Mouse (Mus musculus): ENCODE results near the gene Psmc6. TPM values are rescaled to one million over a fixed set of nuclear protein-coding genes. Genes with fewer than 3 reads are reported as not detected.

The Psmc6 gene
- total RNA-seq, 2 experiments from 2014 or later, result 158 to 186 TPM

DNA sequence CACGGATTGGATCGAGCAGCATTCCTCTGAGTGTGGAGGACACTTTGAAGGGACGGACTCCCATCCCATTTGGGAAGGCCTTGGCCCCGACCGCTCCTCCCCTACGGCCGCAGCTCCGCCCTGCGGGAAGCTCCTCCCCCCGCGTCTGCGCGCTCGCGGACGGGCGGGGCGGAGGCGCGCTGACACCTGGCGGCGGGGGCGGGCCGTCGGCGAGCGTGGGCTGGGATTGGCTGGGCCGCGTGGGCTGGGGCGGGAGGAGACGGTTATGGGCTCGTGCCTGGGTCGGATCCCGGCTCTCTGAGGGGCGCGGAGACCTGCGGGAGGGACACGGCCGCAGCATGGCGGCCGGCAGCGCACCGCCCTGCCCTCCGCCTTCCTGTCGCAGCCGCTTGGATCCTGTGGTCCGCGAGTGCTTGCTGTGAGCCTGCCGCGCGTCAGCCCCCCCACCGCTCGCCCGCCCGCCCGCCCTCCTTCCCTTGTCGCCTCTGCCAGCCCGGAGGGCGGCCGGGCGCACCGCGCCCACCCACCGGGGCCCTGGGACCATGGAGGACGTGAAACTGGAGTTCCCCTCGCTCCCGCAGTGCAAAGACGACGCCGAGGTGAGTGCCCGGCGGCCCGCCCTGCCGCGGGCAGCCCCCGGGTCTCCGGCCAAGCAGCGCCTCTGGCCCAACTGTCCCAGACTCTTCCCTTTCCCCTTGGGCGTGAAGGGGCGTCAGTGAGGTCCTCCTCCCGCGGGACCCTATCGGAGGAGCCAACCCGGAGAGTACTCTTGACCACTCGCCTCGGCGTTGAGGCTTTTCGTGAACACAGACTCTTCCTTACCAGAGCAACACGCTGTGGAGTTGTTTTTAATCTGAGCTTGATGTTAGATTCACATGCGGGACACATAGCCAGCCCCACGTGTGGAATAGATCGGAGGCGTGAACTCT lies 21.6 kb downstream of the Psmc6 start, which contains the start of gene Styx:
TSS of gene Styx (plus strand) at position 163 of the 929 bp plus-strand sequence.
- peak; percentile 98 for ATAC-seq (replicated peaks; ENCODE audit: poor library complexity)

DNA sequence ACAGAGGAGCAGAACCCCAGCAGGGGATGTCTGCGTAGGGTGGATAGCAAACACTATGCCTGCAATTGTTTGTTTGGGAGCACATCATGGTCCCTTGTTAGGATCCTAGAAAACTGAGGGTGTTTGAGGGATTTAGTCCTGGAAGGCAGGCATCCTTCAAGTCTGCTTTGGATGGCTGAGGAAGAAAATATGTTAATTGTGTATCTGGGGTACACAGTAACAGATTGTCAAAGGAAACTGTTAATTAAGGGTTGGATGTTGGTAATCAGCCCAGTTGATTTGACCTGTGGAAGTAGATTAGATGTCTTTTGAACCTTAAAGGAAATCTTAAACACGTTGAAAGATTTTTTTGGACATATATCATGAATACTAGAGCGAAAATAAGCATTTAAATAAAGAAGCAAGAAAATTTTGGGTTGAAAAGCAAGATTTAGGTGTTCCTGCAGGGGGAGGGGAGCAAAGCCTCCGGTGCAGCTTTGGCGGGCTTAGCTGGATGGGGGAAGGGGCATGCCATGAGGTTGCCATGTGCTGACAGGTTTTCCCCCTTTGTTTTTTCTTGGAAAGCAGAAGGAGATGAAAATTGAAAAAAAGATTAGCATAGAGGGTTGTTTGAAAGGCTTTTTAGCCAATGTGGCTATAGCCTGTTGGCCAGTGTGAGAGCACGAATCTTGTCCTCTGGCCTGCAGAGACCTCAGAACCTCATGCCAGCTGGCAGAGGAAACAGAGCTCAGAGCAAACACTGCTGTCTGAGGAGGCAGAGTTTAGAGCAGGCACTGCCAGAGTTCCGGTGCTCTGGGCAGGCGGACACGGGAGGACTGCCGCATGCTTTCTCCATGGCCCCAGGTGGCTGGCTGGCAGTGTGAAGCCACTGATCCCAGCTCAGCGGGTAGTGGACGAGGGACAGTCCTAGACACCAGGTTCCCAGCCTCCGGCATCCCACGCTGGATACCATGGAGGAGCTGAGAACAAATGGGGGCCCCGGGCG lies 34.9 kb downstream of the Psmc6 start:
- ATAC-seq (replicated peaks; ENCODE audit: poor library complexity), result no peak

GRCm38 (mm10) chr14:45365196-45365587 lies 35.6 kb downstream of the Psmc6 start:
- ATAC-seq (replicated peaks; ENCODE audit: poor library complexity), result no peak

- ATAC-seq (replicated peaks; ENCODE audit: poor library complexity), result no peak
These were observed 49.2 kb downstream of the Psmc6 start for GRCm38 (mm10) chr14:45378771-45379170.

GRCm38 (mm10) chr14:45380756-45381155 lies 51.2 kb downstream of the Psmc6 start:
- ATAC-seq (replicated peaks; ENCODE audit: poor library complexity), result no peak

DNA sequence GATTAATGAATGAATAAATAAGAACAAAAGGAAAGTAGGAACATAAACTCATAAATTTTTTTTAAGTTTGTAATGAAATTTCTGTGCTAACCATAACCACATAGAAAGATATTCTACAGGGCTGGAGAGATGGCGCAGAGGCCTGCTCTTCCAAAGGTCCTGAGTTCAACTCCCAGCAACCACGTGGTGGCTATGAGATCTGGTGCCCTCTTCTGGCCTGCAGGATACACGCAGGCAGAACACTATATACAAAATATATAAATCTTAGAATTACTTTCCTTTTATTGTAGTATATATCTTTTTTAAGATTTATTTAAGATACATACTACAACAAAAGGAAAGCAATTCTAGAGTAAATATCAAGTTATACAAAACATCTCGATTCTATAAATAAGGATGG lies 53.3 kb downstream of the Psmc6 start:
- ATAC-seq (replicated peaks; ENCODE audit: poor library complexity), result peak; percentile 57

- ATAC-seq (replicated peaks; ENCODE audit: poor library complexity), result no peak
These were observed 56.0 kb downstream of the Psmc6 start for GRCm38 (mm10) chr14:45385596-45385995.

- peak; percentile 16; the same call in 1 of the 2 replicates for ATAC-seq (replicated peaks; ENCODE audit: poor library complexity)
These were observed 57.9 kb downstream of the Psmc6 start for GRCm38 (mm10) chr14:45387480-45387879.

DNA sequence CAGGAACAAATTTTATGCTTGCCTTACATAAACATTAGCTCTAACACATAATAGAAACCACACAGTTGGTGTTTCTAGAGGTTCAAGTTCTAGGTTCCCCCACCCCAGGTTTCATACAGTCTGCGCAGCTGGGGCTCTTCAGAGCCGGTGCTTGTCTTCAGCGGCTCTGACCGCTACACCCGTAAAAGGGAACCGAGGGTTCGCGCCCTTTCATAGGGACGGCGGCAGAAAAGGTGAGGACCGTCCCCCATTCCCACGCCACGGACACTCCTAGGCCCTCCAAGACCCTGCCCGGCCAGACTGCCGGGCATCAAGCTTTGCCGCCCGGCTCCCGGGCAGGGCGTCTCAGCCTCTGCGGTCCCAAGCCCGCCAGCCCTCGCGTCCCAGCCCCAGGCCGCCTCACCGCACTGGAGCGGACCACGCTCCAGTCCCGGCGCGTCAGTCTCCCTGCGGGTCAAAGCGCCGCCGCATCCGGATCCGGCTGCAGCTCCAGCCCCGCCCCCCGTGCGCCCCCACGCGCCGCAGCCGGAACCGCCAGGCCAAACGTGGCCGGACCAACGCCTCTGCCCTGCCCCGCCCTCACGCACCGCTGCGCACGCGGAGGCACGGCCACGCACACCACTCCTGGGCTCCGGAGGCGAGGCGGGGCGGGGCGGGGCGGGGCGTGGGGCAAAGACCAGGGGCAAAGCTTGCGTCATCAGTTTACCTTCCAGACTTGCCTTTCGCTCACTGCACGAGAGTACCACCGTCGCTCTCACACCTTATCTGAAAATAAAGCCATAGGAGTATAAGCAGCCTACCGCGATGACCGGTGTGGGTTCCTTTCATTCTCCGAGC lies 59.0 kb downstream of the Psmc6 start:
- peak; percentile 89 for ATAC-seq (replicated peaks; ENCODE audit: poor library complexity)

GRCm38 (mm10) chr14:45389194-45389593 lies 59.6 kb downstream of the Psmc6 start:
- peak; percentile 10 for ATAC-seq (replicated peaks; ENCODE audit: poor library complexity)

Other genes starting within 250 kb of the Psmc6 start
- 1.5 and 2.2 TPM in 2 replicates for gene Gpr137c, start 110.1 kb upstream of the Psmc6 start, total RNA-seq (2015)
- 1.7 and 2.3 TPM in 2 replicates for gene Gpr137c, start 110.1 kb upstream of the Psmc6 start, total RNA-seq (2017)
- 8.1 and 11.1 TPM in 2 replicates for gene Txndc16, start 109.5 kb upstream of the Psmc6 start, total RNA-seq (2015)
- gene Txndc16, start 109.5 kb upstream of the Psmc6 start, total RNA-seq (2017), result 11.2 and 14.2 TPM in 2 replicates
- 137 and 148 TPM in 2 replicates for gene Ero1l, start 11.0 kb upstream of the Psmc6 start, total RNA-seq (2015)
- 72.8 and 86.0 TPM in 2 replicates for gene Ero1l, start 11.0 kb upstream of the Psmc6 start, total RNA-seq (2017)
- gene Styx, start 21.3 kb downstream of the Psmc6 start, total RNA-seq (2015), result 44.6 and 51.5 TPM in 2 replicates
- gene Styx, start 21.3 kb downstream of the Psmc6 start, total RNA-seq (2017), result 18.7 and 19.7 TPM in 2 replicates
- 49.7 and 54.0 TPM in 2 replicates for gene Gnpnat1, start 75.1 kb downstream of the Psmc6 start, total RNA-seq (2015)
- gene Gnpnat1, start 75.1 kb downstream of the Psmc6 start, total RNA-seq (2017), result 22.7 and 34.2 TPM in 2 replicates
- not detected in 2 replicates for gene Fermt2, start 200.3 kb downstream of the Psmc6 start, total RNA-seq (2015)
- not detected in 2 replicates for gene Fermt2, start 200.3 kb downstream of the Psmc6 start, total RNA-seq (2017)